Mouse (Mus musculus): ENCODE measurements at regions not wholly inside any gene's neighbourhood (a gene's known extent, or its start where the extent isn't known, plus 50 kb on each side); places are given as distances from the start of the nearest gene placed in this dataset.

DNA sequence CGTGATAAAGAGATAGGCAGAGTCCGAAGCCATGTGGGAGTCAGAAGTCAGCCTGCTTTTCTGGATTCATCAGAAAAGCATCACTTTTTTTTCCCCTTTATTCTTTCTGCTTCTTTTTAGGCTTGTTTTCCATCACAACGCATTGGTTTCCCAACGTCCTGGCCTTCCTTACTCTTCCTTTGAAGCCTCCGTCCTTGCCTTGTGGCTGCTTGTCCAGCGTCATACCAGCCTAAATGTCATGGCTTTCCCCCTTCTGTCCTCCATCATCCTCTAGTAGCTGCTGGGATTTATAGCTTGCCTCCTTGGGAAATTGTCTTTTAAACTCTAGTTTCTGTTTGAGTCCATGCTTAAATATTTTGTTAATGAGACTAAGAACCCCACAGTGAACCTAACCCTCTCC lies 1136.0 kb upstream of the Gulo start:
- TF ChIP-seq CHD2 (IDR thresholded peaks at IDR 0.05; ENCODE audit: low read depth, low read length): no peak
- TF ChIP-seq HCFC1 (IDR thresholded peaks at IDR 0.05; ENCODE audit: borderline replicate concordance, insufficient read depth, low read length): no peak
- TF ChIP-seq MAFK (IDR thresholded peaks at IDR 0.05; ENCODE audit: insufficient read depth, low read depth, low read length): no peak
